Mouse (Mus musculus): ENCODE measurements around the gene Oard1. TPM values are rescaled to one million over a fixed set of nuclear protein-coding genes. Genes with fewer than 3 reads are reported as not detected.

Oard1 gene
- polyA plus RNA-seq (2021; fragmentation: Nextera tagmentation), result 29.2 and 31.2 TPM in 2 replicates
- long read RNA-seq, experiment 1, transcript Oard1-201 (6 exons, 1,135 nt), result minor isoform, 6 of 35 reads
- long read RNA-seq, experiment 1, transcript Oard1-202 (6 exons, 1,324 nt), result major isoform, 18 of 35 reads
- long read RNA-seq, experiment 1, partial matches to known transcripts, result 1 of 35 reads
- long read RNA-seq, experiment 1, other reads (novel, unspliced or antisense), result 10 of 35 reads
- long read RNA-seq, experiment 2, transcript Oard1-202 (6 exons, 1,324 nt), result major isoform, 23 of 46 reads
- long read RNA-seq, experiment 2, partial matches to known transcripts, result 2 of 46 reads
- long read RNA-seq, experiment 2, other reads (novel, unspliced or antisense), result 18 of 46 reads

GRCm38 (mm10) chr17:48409380-48410298 lies at the start of gene Oard1, which contains the start of gene Nfya:
TSS of gene Oard1 (plus strand) at chr17:48410014.
TSS of gene Nfya (minus strand) at chr17:48409906.

DNA sequence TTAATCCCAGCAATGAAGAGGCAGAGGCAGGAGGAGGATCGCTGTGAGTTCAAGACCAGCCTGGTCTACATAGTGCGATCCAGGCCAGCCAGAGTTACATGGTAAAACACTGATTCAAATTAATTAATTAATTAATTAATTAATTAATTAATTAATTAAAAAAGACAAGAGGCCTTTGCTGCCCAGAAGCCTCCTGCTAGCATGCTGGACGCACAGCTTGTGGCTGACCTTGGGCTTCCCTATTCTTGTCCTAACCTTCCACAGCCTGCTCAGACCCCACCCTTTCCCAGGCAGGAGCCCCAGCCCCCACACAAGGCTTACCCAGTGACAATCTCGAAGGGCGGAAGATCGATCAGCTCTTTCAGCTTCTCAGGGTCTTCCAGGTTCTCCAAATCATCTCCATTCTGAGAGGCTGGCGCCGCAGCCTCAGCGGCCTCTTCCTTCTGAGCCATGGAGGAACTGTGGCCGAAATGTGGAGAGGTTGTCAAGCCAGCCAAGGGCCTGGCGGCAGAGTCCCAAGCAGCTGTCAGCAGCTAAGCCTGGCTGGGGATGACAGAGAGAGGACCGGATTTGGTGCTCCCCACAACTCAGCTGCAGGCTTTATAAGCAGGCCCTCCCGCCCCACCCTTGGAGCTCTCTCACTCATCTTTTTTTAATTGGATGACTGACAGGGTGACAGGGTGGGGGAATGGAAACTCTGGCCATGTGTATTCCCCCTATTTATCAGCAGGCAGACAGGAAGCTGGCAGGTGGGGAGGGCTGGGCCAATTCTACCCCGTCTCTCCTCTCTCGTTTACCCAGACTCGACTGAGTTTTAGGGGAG lies 22.6 kb downstream of the Oard1 start, which contains the start of gene Apobec2:
TSS of gene Apobec2 (minus strand) at position 773 of the 823 bp plus-strand sequence.

DNA sequence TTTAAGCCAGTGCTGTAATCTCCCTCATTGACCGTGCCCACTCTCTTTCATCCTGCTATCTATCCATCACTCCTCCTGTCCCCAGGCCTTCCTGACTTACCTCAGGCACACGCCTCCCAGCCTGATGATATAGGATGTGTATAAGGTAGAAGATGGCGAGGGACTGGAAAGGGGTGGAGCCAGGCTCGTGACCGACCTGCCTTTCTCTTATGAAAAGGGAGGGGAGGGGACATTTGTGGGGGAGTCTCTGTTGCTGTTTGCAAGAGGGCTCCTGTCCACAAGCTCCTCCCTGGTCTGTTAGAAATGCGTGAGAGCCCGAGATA lies 41.5 kb downstream of the Oard1 start, which contains the start of gene Tspo2:
TSS of gene Tspo2 (minus strand) at position 170 of the 323 bp plus-strand sequence.

DNA sequence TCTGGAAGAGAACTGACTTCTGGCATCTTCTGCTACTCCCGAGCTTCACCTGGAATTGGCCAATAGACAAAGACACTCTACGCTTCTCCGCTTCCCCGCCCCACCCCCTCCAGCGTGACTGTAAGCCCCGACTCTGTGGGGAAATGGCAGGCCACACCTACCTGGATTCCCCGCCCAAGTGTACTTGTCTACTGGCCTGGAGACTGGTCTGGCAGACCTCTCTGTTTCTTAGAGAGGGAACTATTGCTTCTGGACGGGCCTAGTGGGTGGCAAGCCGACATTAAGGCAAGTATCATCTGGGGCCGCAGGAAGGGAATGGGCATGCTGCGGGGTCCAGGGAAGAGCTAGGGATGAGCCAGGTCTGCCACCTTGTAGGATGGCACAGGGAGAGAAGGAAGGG lies 44.9 kb downstream of the Oard1 start, which contains the start of gene Unc5cl:
TSS of gene Unc5cl (plus strand) at position 214 of the 400 bp plus-strand sequence.

Other genes with a start within 250 kb of the Oard1 start
- gene A530064D06Rik, start 242.7 kb upstream of the Oard1 start, polyA plus RNA-seq (2021; fragmentation: Nextera tagmentation), result not detected in 2 replicates
- gene Trem1, start 177.2 kb upstream of the Oard1 start, polyA plus RNA-seq (2021; fragmentation: Nextera tagmentation), result not detected in 2 replicates
- gene Trem3, start 162.2 kb upstream of the Oard1 start, polyA plus RNA-seq (2021; fragmentation: Nextera tagmentation), result 0.62 TPM in 1 of 2 replicates, not detected in the other
- gene Treml4, start 145.7 kb upstream of the Oard1 start, polyA plus RNA-seq (2021; fragmentation: Nextera tagmentation), result not detected in 2 replicates
- gene Treml2, start 110.5 kb upstream of the Oard1 start, polyA plus RNA-seq (2021; fragmentation: Nextera tagmentation), result 0.06 and 0.11 TPM in 2 replicates
- 0.08 TPM in 1 of 2 replicates, not detected in the other for gene B430306N03Rik, start 93.9 kb upstream of the Oard1 start, polyA plus RNA-seq (2021; fragmentation: Nextera tagmentation)
- 42.6 and 42.7 TPM in 2 replicates for gene Trem2, start 63.6 kb upstream of the Oard1 start, polyA plus RNA-seq (2021; fragmentation: Nextera tagmentation)
- gene Treml1, start 50.1 kb upstream of the Oard1 start, polyA plus RNA-seq (2021; fragmentation: Nextera tagmentation), result 0.11 TPM in 1 of 2 replicates, not detected in the other
- 1.3 and 1.8 TPM in 2 replicates for gene Nfya, start 108 bp upstream of the Oard1 start, polyA plus RNA-seq (2021; fragmentation: Nextera tagmentation)
- gene Apobec2, start 22.9 kb downstream of the Oard1 start, polyA plus RNA-seq (2021; fragmentation: Nextera tagmentation), result 0.26 and 0.38 TPM in 2 replicates
- not detected in 2 replicates for gene Tspo2, start 41.5 kb downstream of the Oard1 start, polyA plus RNA-seq (2021; fragmentation: Nextera tagmentation)
- gene Unc5cl, start 44.9 kb downstream of the Oard1 start, polyA plus RNA-seq (2021; fragmentation: Nextera tagmentation), result 0.26 and 0.46 TPM in 2 replicates